Mouse (Mus musculus) stomach, postnatal 0 days (tissue): ENCODE results near the gene Gm9833.

Experiments
- CTCF ChIP-seq: IDR thresholded peaks from 2 replicates; pipeline ENCODE4 v1.5.1; 2016; ENCODE audit warnings: antibody characterized with exemption, low read depth, mild to moderate bottlenecking, moderate library complexity
- EP300 ChIP-seq: optimal IDR thresholded peaks from 2 replicates; pipeline ENCODE3; 2016; ENCODE audit warnings: antibody characterized with exemption

- TF ChIP-seq CTCF: no peak
- no peak for TF ChIP-seq EP300
Observed at GRCm38 (mm10) chr3:10126036-10126435, 38.1 kb downstream of the Gm9833 start.
